Mouse (Mus musculus) hindbrain, embryonic 13.5 days (tissue): ENCODE data around the gene Ttll1. TPM values are rescaled to one million over a fixed set of nuclear protein-coding genes. Genes with fewer than 3 reads are reported as not detected.

ENCODE experiments used
- ATAC-seq: fragments of 200-750 bp; cut with Nextera tagmentation; 2 replicates; pipeline ENCODE4 v1.8.0; 2017; ENCODE audit warnings: moderate TSS enrichment; ENCODE audit not compliant: low FRiP score
- H3K27ac ChIP-seq: fragments of 300-500 bp; sonication (generic); 2 replicates; pipeline ENCODE4 v1.5.1; 2015; ENCODE audit warnings: inconsistent platforms, mild to moderate bottlenecking, moderate library complexity
- H3K27me3 ChIP-seq: fragments of 300-500 bp; sonication (generic); 2 replicates; pipeline ENCODE4 v1.6.1; 2015; ENCODE audit warnings: mild to moderate bottlenecking, inconsistent platforms
- H3K36me3 ChIP-seq: fragments of 300-500 bp; sonication (generic); 2 replicates; pipeline ENCODE4 v1.6.1; 2015; ENCODE audit warnings: mild to moderate bottlenecking, inconsistent platforms
- H3K4me1 ChIP-seq: fragments of 300-500 bp; sonication (generic); replicated peaks from 2 replicates; pipeline ENCODE4 v1.6.1; 2015; ENCODE audit warnings: inconsistent platforms
- H3K4me2 ChIP-seq: fragments of 300-500 bp; sonication (generic); 2 replicates; pipeline ENCODE4 v1.6.1; 2015; ENCODE audit warnings: inconsistent platforms, mild to moderate bottlenecking, moderate library complexity
- H3K4me3 ChIP-seq: fragments of 300-500 bp; sonication (generic); 2 replicates; pipeline ENCODE4 v1.5.1; 2015; ENCODE audit warnings: mild to moderate bottlenecking, inconsistent platforms
- H3K9ac ChIP-seq: fragments of 300-500 bp; sonication (generic); 2 replicates; pipeline ENCODE4 v1.6.1; 2015; ENCODE audit warnings: mild to moderate bottlenecking, inconsistent platforms
- H3K9me3 ChIP-seq: fragments of 300-500 bp; sonication (generic); 2 replicates; pipeline ENCODE4 v1.6.1; 2016; ENCODE audit warnings: inconsistent platforms
- WGBS: fragments of 180-500 bp; shearing (Covaris S2); methylation state at CpG from one replicate; pipeline ENCODE4 v1.1.7; 2015; 5-methylcytosine and 5-hydroxymethylcytosine counted together
- polyA plus RNA-seq: library from polyadenylated mRNA; unstranded; fragments of >200 nt; fragmentation: Nextera tagmentation; extraction: Ambion mirVana; gene quantifications from 2 replicates; pipeline ENCODE4 v1.2.1, GENCODE M21; 2015

Gene Ttll1
- polyA plus RNA-seq, 1 experiment from 2014 or later, result 113 TPM

DNA sequence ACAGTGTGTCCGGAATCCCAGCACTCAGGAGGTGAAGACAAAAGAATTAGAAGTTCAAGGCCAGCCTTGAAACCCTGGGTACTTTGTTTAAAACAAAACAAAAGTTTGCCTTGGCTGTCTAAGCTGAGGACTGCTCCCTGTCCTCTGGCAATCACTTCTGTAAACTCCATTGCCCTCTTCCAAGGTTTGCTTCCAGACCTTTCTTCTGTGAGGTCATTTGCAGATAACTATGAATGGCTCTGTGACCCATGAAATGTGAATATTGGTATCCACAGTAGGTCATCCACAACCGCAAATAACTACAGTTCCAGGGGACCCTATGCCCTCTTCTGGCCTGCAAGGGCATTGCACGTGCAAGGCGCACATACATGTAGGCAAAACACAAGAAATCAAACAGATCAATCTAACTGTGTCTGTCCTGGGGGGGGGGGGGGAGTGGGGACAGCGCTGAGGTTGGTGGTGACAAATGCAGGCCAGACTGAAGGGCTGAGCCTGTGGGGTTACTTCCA lies 21.3 kb upstream of the Ttll1 start:
- Histone ChIP-seq H3K9me3 (no peaks in the 10 kb centered on the region), H3K27ac (no peak overlapping the region), H3K4me1 (peaks cover 3% of the 10 kb centered on the region), H3K36me3 (no peaks in the 10 kb centered on the region), H3K4me3 (no peak overlapping the region), H3K4me2 (no peak overlapping the region), H3K9ac (no peak overlapping the region), H3K27me3 (peaks cover 18% of the 10 kb centered on the region)
- ATAC-seq, result no peak
- WGBS, result 88% methylated on average over 4 of the region's 5 CpGs

DNA sequence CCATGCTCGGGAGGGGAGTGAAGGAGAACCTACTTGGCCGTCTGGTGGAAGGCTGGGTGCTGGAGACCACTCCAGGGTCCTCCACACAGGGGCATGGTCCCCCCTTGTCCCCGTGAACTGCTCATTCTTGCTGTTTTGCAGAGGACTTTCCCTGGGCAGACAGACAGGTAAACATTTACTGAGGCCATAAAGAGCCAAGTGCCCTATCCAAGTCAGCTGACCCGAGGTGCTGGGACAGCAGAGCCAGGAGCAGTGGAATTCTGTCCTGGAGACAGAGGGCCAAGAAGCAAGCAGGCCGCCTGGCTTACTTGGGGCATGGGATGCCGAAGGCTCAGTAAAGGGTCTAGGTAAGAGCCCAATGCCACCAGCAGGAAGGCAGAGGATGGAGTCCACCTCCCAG lies 20.0 kb upstream of the Ttll1 start:
- WGBS, result 82% methylated on average over 6 of the region's 6 CpGs
- H3K9me3 ChIP-seq, result no peaks in the 10 kb centered on the region
- ATAC-seq, result no peak
- H3K9ac ChIP-seq, result no peak overlapping the region
- H3K36me3 ChIP-seq, result no peaks in the 10 kb centered on the region
- no peak overlapping the region for H3K4me3 ChIP-seq
- peaks cover 31% of the 10 kb centered on the region for H3K27me3 ChIP-seq
- H3K27ac ChIP-seq, result no peak overlapping the region
- no peak overlapping the region for H3K4me2 ChIP-seq
- peaks cover 17% of the 10 kb centered on the region for H3K4me1 ChIP-seq

DNA sequence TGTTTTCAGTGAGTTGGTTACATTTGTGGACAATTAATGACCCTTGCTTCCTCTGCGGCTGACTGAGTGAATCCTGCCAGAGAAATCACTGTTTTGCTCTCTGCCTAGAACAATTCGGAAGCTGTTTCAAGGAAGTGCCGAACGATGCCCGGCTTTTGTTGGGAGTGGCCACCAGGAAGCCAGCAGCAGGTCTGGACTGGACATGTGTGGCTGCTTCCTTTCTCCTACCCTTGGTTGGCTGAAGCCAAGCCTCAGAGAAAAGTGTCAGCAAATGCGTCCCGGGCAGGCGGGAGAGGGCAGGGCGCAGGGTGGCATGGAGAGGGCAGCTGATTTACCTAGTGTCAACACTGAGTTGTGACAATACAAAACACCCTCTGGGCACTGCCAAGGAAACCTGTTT lies 19.5 kb upstream of the Ttll1 start:
- 84% methylated on average over 9 of the region's 9 CpGs for WGBS

DNA sequence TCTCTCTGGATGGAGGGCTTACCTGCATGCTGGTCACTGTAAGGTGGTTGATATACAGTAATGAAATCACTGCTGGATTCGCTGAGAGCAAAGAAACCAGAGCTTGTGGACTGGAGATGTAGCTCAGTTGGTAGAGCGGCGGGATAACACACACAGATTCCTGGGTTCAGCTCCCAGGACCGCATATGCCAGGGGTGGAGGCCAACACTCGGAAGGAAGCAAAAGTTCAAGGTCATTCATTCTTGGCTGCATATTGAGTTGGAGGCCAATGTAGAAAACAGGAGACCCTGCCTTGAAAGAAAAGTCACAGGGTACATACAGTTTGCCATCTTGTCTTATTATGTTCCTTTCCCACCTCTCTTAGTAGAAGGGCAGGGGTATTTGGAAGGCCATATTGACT lies 19.1 kb upstream of the Ttll1 start:
- no peak for ATAC-seq
- WGBS, result 80% methylated on average over 5 of the region's 5 CpGs
- H3K9ac ChIP-seq, result no peak overlapping the region
- H3K36me3 ChIP-seq, result no peaks in the 10 kb centered on the region
- H3K27ac ChIP-seq, result no peak overlapping the region
- peaks cover 17% of the 10 kb centered on the region for H3K4me1 ChIP-seq
- no peak overlapping the region for H3K4me2 ChIP-seq
- no peak overlapping the region for H3K4me3 ChIP-seq
- H3K27me3 ChIP-seq, result peaks cover 41% of the 10 kb centered on the region
- no peaks in the 10 kb centered on the region for H3K9me3 ChIP-seq

More for the DNA sequence above, 19.5 kb upstream of the Ttll1 start:
- Histone ChIP-seq H3K9me3 (no peaks in the 10 kb centered on the region), H3K4me2 (no peak overlapping the region), H3K27me3 (peaks cover 36% of the 10 kb centered on the region), H3K4me3 (no peak overlapping the region), H3K4me1 (peaks cover 17% of the 10 kb centered on the region), H3K36me3 (no peaks in the 10 kb centered on the region), H3K27ac (no peak overlapping the region), H3K9ac (no peak overlapping the region)
- ATAC-seq, result no peak

DNA sequence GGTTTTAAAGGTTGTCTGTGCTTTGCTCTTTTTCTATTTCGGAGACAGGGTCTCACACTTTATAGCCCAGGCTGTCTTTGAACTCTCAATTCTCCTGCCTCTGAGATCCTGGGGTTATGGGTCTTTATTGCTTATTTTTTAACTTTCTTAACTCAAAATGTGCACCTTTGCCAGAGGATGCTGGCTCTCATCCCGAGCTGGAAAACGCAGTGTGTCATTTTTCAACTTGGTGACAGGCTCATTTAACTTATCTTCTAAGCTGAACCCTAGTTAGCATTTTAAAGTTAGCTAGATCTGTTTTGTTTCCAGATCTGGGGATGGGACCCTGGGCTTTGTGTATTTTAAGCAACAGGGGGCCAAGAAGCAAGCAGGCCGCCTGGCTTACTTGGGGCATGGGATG lies 18.2 kb upstream of the Ttll1 start:
- Histone ChIP-seq H3K36me3 (no peaks in the 10 kb centered on the region), H3K27me3 (peaks cover 47% of the 10 kb centered on the region), H3K4me2 (no peak overlapping the region), H3K9ac (no peak overlapping the region), H3K4me3 (no peak overlapping the region), H3K27ac (no peak overlapping the region), H3K4me1 (peaks cover 19% of the 10 kb centered on the region), H3K9me3 (no peaks in the 10 kb centered on the region)
- ATAC-seq, result no peak
- WGBS, result 69% methylated on average over 4 of the region's 4 CpGs

DNA sequence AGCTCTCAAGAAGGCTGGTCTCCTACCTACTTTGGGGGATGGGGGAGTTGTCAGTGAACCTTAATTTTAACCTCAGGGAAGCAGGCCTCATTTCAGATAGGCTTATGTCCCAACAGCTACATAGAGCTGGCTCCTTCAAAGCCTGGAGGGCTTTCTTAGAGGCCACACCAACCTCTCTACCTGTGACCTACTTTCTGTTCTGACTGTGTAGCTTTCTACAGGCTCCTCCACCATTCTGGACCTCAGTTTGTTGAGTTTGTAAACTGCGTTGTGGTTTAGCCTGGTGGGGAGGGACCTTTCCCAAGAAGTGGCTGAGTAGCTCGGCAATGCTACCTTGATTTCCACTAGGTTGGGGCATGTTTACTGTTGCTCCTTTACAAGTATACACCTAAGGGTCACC lies 17.1 kb upstream of the Ttll1 start:
- H3K4me2 ChIP-seq, result no peak overlapping the region
- 71% methylated on average over 2 of the region's 2 CpGs for WGBS

DNA sequence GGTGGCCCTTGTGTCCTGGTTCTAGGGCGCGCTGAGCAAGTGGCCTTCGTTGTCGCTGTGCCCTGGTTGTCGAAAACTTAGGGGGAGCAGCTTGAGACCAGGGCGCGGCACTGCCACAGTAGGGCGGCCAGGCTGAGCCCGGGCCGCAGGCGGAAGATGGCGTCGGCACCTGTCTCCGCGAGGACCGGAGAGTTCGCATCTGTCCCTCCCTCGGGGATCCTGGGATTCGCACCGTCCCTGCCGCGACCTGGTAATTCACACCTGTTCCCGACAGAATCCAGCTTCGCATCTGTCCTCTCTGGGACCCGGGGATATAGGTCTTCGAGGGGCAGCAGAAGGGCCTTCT lies 16.4 kb upstream of the Ttll1 start:
- no peak; the same call in 1 of the 2 replicates for ATAC-seq
- Histone ChIP-seq H3K36me3 (no peaks in the 10 kb centered on the region), H3K4me1 (peaks cover 28% of the 10 kb centered on the region), H3K9ac (peak overlapping the region; percentile 66), H3K27me3 (peaks cover 49% of the 10 kb centered on the region), H3K4me3 (peak overlapping the region; percentile 49), H3K4me2 (peak overlapping the region; percentile 82), H3K27ac (no peak overlapping the region), H3K9me3 (no peaks in the 10 kb centered on the region)
- WGBS, result 3% methylated on average over 26 of the region's 26 CpGs

More for the DNA sequence above, 17.1 kb upstream of the Ttll1 start:
- no peak overlapping the region for H3K27ac ChIP-seq
- ATAC-seq, result no peak
- H3K36me3 ChIP-seq, result no peaks in the 10 kb centered on the region
- H3K9me3 ChIP-seq, result no peaks in the 10 kb centered on the region
- peaks cover 47% of the 10 kb centered on the region for H3K27me3 ChIP-seq
- H3K9ac ChIP-seq, result no peak overlapping the region
- peaks cover 28% of the 10 kb centered on the region for H3K4me1 ChIP-seq
- H3K4me3 ChIP-seq, result no peak overlapping the region

DNA sequence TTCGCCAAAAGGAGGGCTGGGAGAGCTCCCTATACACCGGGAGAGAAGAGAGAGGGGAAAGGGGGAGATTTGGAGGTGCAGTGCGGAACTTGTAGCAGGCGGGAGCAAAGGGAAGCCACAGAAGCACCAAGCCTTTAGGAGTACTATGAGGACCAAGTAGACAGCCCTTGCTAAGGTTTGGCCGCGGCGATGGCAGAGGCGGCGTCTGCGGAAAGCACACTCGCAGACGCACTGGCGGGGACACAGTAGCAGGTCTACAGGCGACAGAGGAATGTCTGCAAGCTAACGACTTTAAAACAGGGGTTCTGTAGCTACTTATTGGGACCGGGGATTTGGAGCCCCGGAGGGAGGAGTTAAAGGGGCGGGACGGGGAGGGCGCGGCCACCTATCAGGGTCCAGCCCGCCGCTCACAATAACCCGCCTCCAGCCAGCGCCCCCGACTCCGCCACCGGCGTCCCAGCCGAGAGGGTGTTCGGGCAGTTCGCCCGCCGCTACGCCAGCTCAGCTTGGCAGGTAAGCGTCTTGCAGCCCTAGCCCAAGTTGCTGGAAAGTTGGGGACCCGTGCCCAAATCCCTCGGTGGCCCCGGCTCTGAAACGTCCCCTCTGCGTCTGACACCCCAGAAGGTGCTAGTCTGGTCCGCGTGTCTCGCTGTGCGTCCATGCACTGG lies 15.9 kb upstream of the Ttll1 start, which contains the start of gene Bik:
TSS of gene Bik (plus strand) at position 439 of the 668 bp plus-strand sequence.
- peak; percentile 68; the same call in 1 of the 2 replicates for ATAC-seq
- no peaks in the 10 kb centered on the region for H3K9me3 ChIP-seq
- under 1% methylated on average over 38 of the region's 45 CpGs for WGBS
- no peaks in the 10 kb centered on the region for H3K36me3 ChIP-seq
- H3K4me3 ChIP-seq, result peak within 1 kb of the TSS; percentile 49
- H3K27me3 ChIP-seq, result peaks cover 49% of the 10 kb centered on the region
- peak within 1 kb of the TSS; percentile 82 for H3K4me2 ChIP-seq
- H3K27ac ChIP-seq, result no peak within 1 kb of the TSS
- H3K9ac ChIP-seq, result peak within 1 kb of the TSS; percentile 66
- peaks cover 28% of the 10 kb centered on the region for H3K4me1 ChIP-seq

DNA sequence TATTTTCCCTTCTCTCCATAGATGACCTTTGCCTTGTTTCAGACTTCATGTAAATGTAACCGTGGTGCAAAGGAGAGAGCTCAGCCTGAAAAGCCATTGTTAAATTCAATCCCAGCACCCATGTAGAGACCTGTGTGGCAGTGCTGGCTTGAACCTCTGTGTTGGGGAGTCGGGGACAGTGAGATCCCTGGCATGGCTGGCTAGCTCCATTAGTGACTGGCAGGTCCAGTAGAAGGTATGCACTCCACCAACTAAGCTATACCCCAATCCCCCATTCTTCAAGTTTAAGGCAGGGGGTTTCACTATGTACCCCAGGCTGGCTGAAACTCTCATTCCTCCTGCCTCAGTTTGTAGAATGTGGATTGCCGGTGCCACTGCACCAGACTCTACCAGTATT lies 13.6 kb upstream of the Ttll1 start:
- 0 out of 2 replicates have a peak overlapping the region, but pooled peaks have one; percentile 24 for H3K9ac ChIP-seq
- no peaks in the 10 kb centered on the region for H3K9me3 ChIP-seq
- no peaks in the 10 kb centered on the region for H3K36me3 ChIP-seq
- WGBS, result 71% methylated on average over 3 of the region's 3 CpGs
- peaks cover 49% of the 10 kb centered on the region for H3K27me3 ChIP-seq
- no peak overlapping the region for H3K4me3 ChIP-seq
- peaks cover 28% of the 10 kb centered on the region for H3K4me1 ChIP-seq
- no peak for ATAC-seq
- no peak overlapping the region for H3K27ac ChIP-seq
- H3K4me2 ChIP-seq, result no peak overlapping the region

DNA sequence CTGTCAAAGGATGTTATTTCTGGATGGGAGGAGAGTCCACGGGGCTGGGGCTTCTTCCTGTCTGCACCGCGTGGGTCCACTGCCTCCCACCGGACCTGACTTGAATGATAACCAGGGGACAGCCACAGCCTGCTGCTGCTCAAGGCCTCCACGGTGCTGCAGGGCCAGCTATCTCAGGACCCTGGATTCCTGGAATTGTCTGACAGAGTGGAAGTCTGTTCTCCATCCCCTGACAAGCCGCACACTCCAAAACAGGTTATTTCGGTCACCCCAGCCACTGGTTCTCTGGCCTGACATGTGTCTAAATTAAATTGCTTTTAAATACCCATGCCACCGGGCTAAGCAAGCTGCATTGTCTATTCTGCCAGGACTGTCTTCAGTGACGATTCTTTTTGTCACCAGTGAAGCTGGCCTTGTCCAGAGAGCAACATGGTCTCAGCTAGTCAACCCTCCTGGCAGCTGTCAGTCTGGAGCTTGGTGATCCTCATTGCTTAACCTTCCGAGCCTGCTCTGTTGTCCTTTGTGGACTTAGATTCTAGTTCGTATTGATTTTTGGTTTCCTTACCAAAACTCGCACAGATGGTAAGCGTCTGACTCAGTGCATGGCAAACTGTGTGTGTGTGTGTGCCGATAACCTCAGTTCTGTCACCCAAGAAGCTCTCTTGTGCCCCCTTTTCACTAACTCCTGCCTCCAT lies 13.1 kb upstream of the Ttll1 start:
- WGBS, result 45% methylated on average over 14 of the region's 14 CpGs
- Histone ChIP-seq H3K36me3 (no peaks in the 10 kb centered on the region), H3K9ac (peak overlapping the region; percentile 36; the same call in 1 of the 2 replicates), H3K4me1 (peaks cover 28% of the 10 kb centered on the region), H3K27me3 (peaks cover 49% of the 10 kb centered on the region), H3K4me2 (no peak overlapping the region), H3K27ac (peak overlapping the region; percentile 10; the same call in 1 of the 2 replicates), H3K4me3 (no peak overlapping the region), H3K9me3 (no peaks in the 10 kb centered on the region)
- ATAC-seq, result no peak

DNA sequence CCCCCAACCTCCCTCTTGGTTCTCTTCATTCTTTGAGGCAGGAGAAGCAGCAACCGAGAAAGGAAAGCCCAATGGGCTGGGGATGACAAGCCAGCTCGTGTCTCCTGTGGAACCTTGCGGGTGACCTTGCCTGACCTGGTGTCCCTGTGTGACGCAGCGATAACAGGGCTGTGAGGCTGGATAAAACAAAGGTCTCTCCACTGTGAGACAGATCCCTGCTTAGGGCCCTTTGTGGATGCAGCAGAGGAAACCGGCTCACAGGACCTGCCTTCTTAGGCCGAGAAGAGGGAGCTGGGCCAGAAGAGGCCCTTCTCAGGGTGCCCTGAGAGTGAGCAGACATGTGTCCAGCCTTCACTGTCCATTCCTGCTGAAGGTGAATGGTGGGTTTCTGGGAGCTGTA lies 12.5 kb upstream of the Ttll1 start:
- Histone ChIP-seq H3K4me3 (no peak overlapping the region), H3K4me1 (peaks cover 32% of the 10 kb centered on the region), H3K4me2 (no peak overlapping the region), H3K27ac (0 out of 2 replicates have a peak overlapping the region, but pooled peaks have one; percentile 10), H3K27me3 (peaks cover 43% of the 10 kb centered on the region), H3K9me3 (no peaks in the 10 kb centered on the region), H3K9ac (peak overlapping the region; percentile 36; the same call in 1 of the 2 replicates), H3K36me3 (no peaks in the 10 kb centered on the region)
- no peak for ATAC-seq
- 21% methylated on average over 7 of the region's 7 CpGs for WGBS

DNA sequence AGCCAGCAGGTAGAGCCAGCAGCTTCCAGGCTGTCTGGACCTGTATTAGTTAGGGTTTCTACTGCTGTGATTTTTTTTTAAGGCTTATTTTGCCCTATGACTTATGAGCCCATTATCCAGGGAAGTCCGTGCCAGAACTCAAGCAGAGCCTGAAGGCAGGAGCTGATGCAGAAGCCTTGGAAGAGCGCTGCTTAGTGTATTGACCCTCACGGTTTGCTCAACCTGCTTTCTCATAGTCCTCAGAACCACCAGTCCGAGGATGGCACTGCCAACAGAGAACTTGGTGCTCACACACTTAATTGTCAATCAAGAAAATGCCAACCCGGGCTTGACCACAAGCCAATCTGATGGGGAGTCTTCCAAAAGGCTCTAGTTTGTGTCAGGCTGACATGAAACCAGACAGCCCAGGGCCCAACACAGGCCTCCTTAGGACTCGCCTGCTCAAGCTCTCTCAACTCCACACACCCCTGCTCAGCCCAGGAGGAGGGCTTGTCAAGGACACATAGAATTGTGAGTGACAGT lies 10.2 kb upstream of the Ttll1 start:
- Histone ChIP-seq H3K9ac (no peak overlapping the region), H3K9me3 (no peaks in the 10 kb centered on the region), H3K4me1 (peaks cover 21% of the 10 kb centered on the region), H3K4me3 (no peak overlapping the region), H3K4me2 (no peak overlapping the region), H3K36me3 (no peaks in the 10 kb centered on the region), H3K27ac (no peak overlapping the region), H3K27me3 (peaks cover 20% of the 10 kb centered on the region)
- whole genome bisulfite sequencing, result 85% methylated on average over 6 of the region's 6 CpGs
- no peak for ATAC-seq
